Mouse (Mus musculus): ENCODE data around the gene Dock6. TPM values are rescaled to one million over a fixed set of nuclear protein-coding genes. Genes with fewer than 3 reads are reported as not detected.
A peak's percentile ranks its signal among the peaks of the same experiment; 100 is the strongest.
"Not testable (repeated sequence)": the region's sequence is repeated elsewhere in the genome, so short reads cannot be mapped to it uniquely, and the experiment has no call there.

The Dock6 gene
- polyA plus RNA-seq, 1 experiment from 2014 or later, result 46.3 TPM

DNA sequence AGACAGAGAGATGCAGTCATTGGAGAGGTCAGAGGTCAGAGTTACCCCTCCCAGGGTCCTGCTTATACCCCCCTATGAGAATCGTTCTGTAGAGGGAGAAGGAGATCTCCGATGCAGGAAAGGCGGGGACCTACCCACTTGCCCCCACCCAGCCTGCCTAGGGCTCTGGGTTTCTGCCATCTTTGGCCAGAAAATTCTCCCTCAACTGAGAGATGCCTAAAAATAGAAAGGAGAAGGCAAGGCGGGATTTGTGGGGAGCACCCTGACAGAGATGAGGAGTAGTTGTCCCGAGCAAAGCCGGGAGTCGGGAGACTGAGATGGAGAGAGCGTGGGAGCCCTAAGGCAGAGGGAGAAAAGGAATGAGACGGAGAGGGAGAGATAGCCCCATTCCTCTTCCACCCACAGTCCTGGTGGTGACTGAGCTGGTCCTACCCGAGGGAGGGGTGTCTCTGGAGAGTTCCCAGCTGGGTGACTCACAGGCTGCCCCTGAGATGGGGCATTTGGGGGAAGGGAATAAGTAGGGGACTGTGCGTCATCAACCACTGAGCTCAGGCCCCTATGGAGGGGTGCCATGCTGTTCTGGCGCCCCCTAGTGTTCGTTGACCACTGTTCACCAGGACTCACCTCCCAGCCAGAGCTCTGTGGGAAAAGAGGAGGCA is 48.3 kb downstream of the Dock6 start:
- H3K27me3 ChIP-seq, result no peaks in the 10 kb centered on the region
- no peak overlapping the region for H3K4me3 ChIP-seq (replicated peaks)
- peak overlapping the region; percentile 15; the same call in 1 of the 2 replicates for H3K27ac ChIP-seq
- H3K9ac ChIP-seq, result no peak overlapping the region
- H3K36me3 ChIP-seq, result peaks cover 40% of the 10 kb centered on the region
- peaks cover 23% of the 10 kb centered on the region for H3K4me1 ChIP-seq
- WGBS, result 41% methylated on average over 13 of the region's 13 CpGs
- ATAC-seq (replicated peaks; ENCODE audit: low FRiP score), result peak; percentile 85
- H3K9me3 ChIP-seq (replicated peaks), result no peaks in the 10 kb centered on the region
- no peak overlapping the region for H3K4me2 ChIP-seq

DNA sequence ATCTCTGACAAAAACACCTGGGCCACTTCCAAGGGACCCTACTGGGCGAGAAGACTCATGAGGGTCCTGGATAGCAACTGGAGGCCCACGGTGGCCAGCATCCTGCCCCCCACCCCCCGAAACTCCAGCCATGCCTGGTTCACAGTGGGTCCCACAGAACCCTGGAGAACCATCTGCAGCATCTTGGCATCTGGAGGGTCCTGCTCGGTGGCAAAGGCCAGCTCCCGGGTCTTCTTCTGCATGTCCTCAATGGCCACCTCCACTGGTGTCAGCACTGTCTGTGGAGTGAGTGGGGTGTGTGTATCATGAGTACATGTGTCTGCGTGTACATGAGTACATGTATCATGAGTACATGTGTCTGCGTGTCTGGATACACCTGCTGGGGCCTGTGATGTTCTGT is 50.8 kb downstream of the Dock6 start:
- H3K9ac ChIP-seq, result no peak overlapping the region
- H3K36me3 ChIP-seq, result peaks cover 35% of the 10 kb centered on the region
- H3K27ac ChIP-seq, result no peak overlapping the region
- no peaks in the 10 kb centered on the region for H3K27me3 ChIP-seq
- no peak overlapping the region for H3K4me3 ChIP-seq (replicated peaks)
- 92% methylated on average over 7 of the region's 7 CpGs for WGBS
- no peak overlapping the region for H3K4me2 ChIP-seq
- no peak for ATAC-seq (replicated peaks; ENCODE audit: low FRiP score)
- no peaks in the 10 kb centered on the region for H3K9me3 ChIP-seq (replicated peaks)
- H3K4me1 ChIP-seq, result peaks cover 32% of the 10 kb centered on the region

DNA sequence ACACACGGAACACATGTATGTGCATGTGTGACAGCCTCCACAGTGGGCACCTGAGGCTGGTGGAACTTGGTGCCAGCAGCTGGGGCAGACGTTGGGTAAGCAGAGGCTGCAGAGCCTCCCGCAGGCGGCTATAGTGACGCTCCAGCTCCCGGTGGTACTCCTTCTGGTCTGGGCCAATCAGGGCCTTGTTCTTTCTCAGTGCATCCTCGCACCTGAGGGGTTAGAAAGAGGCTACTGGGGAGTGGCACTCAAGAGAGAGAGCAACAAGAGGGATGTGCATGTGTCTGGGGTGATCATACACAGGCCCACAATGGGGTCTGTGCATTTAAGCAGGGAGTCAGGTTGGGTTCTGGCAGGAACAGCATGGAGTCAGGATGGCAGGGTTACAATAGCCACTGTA is 51.3 kb downstream of the Dock6 start:
- no peaks in the 10 kb centered on the region for H3K27me3 ChIP-seq
- no peak overlapping the region for H3K4me3 ChIP-seq (replicated peaks)
- ATAC-seq (replicated peaks; ENCODE audit: low FRiP score), result no peak
- H3K9ac ChIP-seq, result no peak overlapping the region
- peaks cover 35% of the 10 kb centered on the region for H3K36me3 ChIP-seq
- no peak overlapping the region for H3K27ac ChIP-seq
- peaks cover 32% of the 10 kb centered on the region for H3K4me1 ChIP-seq
- 80% methylated on average over 7 of the region's 7 CpGs for WGBS
- no peak overlapping the region for H3K4me2 ChIP-seq
- no peaks in the 10 kb centered on the region for H3K9me3 ChIP-seq (replicated peaks)

DNA sequence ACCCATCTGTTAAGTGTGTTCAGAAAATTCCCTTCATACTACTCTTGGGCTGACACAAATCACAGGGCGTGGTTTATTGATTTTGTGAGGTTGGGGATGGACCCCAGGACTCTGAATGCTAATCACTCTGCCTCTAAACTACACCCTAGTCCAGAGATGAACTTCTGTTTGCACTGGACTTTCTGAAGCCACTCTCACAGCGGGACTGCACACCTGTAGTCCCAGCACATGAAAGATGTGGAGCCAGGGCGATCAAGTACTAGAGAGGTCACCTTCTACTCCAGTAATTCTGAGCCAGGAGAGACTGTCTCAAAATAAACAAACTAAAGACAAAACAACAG is 53.5 kb downstream of the Dock6 start:
- Histone ChIP-seq H3K9ac (peak overlapping the region; percentile 76; the same call in 1 of the 2 replicates), H3K27ac (peak overlapping the region; percentile 96), H3K4me1 (peaks cover 43% of the 10 kb centered on the region)

DNA sequence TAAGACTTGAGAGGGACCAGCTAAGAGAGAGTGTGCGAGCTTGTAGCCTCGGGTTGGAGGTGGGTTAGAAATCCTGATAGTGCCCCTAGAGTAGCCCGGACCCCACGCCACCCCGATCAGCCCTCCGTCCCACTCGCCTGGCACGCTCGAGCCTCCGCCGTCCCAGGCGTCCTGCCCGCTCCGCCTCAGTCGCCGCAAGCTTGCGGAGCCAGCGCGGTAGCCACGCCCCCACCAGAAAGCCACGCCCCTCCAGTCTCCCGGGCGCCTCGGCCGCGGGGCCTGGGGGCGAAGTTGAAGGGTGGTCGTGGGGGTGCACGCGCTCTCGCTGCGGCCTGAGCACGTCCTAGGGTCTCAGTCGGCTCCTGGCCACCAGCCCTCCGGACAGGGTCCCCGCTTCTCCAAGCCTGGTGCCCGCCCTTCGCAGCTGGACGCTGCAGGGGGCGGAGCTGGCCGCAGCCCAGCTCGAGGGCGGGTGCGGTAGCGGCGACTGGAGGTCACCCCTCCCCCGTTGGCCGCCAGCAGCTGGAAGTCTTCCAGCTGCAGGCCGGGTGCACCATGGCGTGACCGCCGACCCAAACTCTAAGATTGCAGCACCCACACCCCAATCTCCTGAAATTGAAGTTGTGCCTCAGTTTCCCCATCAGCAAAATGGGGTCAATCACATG is 54.0 kb downstream of the Dock6 start, which contains the start of gene Kank2:
TSS of gene Kank2 (minus strand) at position 400 of the 665 bp plus-strand sequence.
- WGBS, result under 1% methylated on average over 52 of the region's 52 CpGs

More for the DNA sequence above, 53.5 kb downstream of the Dock6 start:
- ATAC-seq (replicated peaks; ENCODE audit: low FRiP score), result no peak
- Histone ChIP-seq H3K9me3 (replicated peaks) (no peaks in the 10 kb centered on the region), H3K4me2 (peak overlapping the region; percentile 64), H3K4me3 (replicated peaks) (peak overlapping the region; percentile 68), H3K27me3 (no peaks in the 10 kb centered on the region), H3K36me3 (peaks cover 53% of the 10 kb centered on the region)
- WGBS, result 48% methylated on average over 3 of the region's 3 CpGs

DNA sequence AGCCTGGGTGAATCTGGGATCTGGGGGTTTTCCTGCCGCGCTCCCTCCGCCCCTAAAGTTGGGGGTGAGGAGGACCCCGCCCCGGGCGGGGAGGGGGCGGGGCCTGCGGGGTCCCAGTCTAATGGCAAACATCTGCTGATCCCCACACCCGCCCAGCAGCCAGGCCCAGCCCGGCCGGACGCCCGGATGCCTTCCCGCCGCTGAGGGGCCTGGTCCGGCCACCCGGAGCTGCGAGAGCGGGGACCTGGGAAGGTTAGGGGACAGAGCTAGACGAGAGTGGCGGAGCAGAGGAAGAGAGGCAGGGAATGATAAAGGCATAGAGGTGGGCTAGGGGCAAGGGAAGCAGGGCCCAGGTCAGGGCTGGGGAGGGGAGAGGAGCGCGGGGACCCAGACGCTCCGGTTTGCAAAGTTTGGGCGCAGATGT is 54.5 kb downstream of the Dock6 start:
- peak overlapping the region; percentile 76 for H3K9ac ChIP-seq
- H3K27ac ChIP-seq, result peak overlapping the region; percentile 96
- ATAC-seq (replicated peaks; ENCODE audit: low FRiP score), result peak; percentile 73
- H3K4me1 ChIP-seq, result peaks cover 53% of the 10 kb centered on the region
- no peaks in the 10 kb centered on the region for H3K27me3 ChIP-seq
- H3K36me3 ChIP-seq, result peaks cover 57% of the 10 kb centered on the region
- 0% methylated on average over 25 of the region's 26 CpGs for whole genome bisulfite sequencing
- no peaks in the 10 kb centered on the region for H3K9me3 ChIP-seq (replicated peaks)
- peak overlapping the region; percentile 64 for H3K4me2 ChIP-seq
- peak overlapping the region; percentile 68 for H3K4me3 ChIP-seq (replicated peaks)

More for the DNA sequence above, 54.0 kb downstream of the Dock6 start, which contains the start of gene Kank2:
- no peaks in the 10 kb centered on the region for H3K9me3 ChIP-seq (replicated peaks)
- peaks cover 56% of the 10 kb centered on the region for H3K36me3 ChIP-seq
- peak within 1 kb of the TSS; percentile 76 for H3K9ac ChIP-seq
- peak within 1 kb of the TSS; percentile 96 for H3K27ac ChIP-seq
- ATAC-seq (replicated peaks; ENCODE audit: low FRiP score), result peak; percentile 87
- no peaks in the 10 kb centered on the region for H3K27me3 ChIP-seq
- peak within 1 kb of the TSS; percentile 64 for H3K4me2 ChIP-seq
- H3K4me3 ChIP-seq (replicated peaks), result peak within 1 kb of the TSS; percentile 68
- peaks cover 48% of the 10 kb centered on the region for H3K4me1 ChIP-seq

DNA sequence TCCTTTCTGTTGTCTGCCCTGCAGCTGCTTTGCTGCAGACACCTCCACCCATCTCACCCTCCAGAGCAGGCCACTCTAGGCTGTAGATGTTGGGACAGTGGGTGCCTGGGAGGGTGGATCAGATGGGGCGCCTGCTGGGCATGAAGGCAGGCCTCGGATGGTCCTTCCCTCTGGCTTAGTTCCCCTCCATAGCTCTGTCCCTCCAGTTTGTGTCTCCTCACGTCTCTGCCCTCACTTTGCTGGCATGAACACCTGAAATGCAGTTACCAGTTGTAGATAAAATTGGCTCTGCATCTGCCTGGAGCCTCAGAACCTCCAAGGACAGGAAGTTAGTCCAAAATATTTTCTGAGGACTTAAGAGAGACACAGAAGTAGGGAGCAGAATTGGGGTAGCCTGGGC is 55.5 kb downstream of the Dock6 start:
- Histone ChIP-seq H3K9ac (peak overlapping the region; percentile 76; the same call in 1 of the 2 replicates), H3K27me3 (no peaks in the 10 kb centered on the region), H3K4me2 (peak overlapping the region; percentile 64), H3K36me3 (peaks cover 55% of the 10 kb centered on the region), H3K4me3 (replicated peaks) (peak overlapping the region; percentile 68), H3K9me3 (replicated peaks) (no peaks in the 10 kb centered on the region), H3K4me1 (peaks cover 63% of the 10 kb centered on the region), H3K27ac (peak overlapping the region; percentile 96)
- WGBS, result 62% methylated on average over 3 of the region's 3 CpGs
- no peak for ATAC-seq (replicated peaks; ENCODE audit: low FRiP score)

DNA sequence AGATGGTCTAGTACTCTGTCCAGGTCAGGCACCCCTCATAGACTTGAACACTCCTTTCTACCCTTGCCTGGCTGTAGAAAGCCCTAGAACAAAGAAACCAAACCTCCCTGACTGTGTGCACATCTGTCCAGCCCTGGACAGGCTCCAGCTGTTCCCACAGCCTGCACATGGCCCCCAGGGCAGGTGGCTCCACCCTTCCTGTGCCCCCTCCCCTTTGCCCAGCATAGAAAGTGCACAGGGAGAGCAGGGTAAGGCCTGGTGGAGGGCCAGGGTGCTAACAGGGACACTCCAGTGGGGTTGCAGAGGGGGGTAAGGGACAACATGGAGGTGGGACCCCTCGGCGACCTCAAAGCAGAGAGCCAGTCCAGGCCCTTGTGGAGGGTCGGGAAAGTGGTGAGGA is 56.2 kb downstream of the Dock6 start:
- WGBS, result 25% methylated on average over 3 of the region's 3 CpGs
- ATAC-seq (replicated peaks; ENCODE audit: low FRiP score), result no peak
- H3K4me1 ChIP-seq, result peaks cover 70% of the 10 kb centered on the region
- H3K27ac ChIP-seq, result peak overlapping the region; percentile 96
- H3K9ac ChIP-seq, result peak overlapping the region; percentile 23
- peaks cover 55% of the 10 kb centered on the region for H3K36me3 ChIP-seq
- H3K9me3 ChIP-seq (replicated peaks), result no peaks in the 10 kb centered on the region
- peak overlapping the region; percentile 68 for H3K4me3 ChIP-seq (replicated peaks)
- no peaks in the 10 kb centered on the region for H3K27me3 ChIP-seq
- H3K4me2 ChIP-seq, result peak overlapping the region; percentile 64

DNA sequence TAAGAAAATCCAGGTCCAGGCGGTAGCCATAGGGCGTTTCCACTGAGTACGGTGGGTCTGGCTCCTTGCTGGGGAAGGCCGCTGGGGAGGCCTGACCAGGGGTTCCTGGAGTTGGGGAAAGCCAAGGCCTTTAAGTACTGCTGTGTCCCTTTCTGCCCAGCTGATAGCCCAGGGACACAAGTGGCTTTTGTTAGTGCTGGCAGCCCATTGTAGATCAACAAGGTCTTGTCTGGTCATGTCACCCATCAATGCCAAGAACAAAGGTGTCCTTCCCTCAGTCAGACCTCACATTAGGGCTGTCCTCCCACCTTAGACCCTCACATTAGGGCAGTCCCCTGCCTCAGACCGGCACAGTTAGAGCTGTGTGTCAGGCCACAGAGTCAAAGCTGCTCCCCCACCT is 56.9 kb downstream of the Dock6 start:
- Histone ChIP-seq H3K27ac (peak overlapping the region; percentile 96), H3K36me3 (peaks cover 53% of the 10 kb centered on the region), H3K4me1 (peaks cover 70% of the 10 kb centered on the region), H3K9me3 (replicated peaks) (no peaks in the 10 kb centered on the region), H3K9ac (no peak overlapping the region), H3K27me3 (no peaks in the 10 kb centered on the region), H3K4me3 (replicated peaks) (peak overlapping the region; percentile 68), H3K4me2 (peak overlapping the region; percentile 64)
- no peak for ATAC-seq (replicated peaks; ENCODE audit: low FRiP score)
- 79% methylated on average over 5 of the region's 5 CpGs for WGBS

DNA sequence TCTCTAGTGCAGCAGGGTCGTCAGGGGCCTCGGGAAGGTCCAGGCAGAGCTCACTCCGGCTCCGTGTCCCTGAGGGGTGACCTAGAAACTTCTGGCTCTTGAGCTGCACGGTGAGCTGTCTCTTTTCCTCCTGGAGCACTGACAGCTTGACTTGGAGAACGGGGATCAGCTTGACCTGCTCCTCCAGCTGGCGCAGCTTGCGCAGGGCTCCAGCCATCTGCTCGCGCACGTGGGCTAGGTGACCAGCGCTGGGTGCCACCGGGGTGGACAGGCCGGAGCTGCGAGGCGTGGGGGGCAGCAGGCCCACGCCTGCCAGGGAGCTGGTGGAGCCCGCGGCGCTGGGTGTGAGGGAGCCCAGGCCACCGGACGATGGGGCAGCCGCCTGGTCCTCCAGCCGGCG is 57.5 kb downstream of the Dock6 start:
- ATAC-seq (replicated peaks; ENCODE audit: low FRiP score), result no peak
- no peak overlapping the region for H3K27ac ChIP-seq
- WGBS, result 92% methylated on average over 25 of the region's 25 CpGs
- no peak overlapping the region for H3K9ac ChIP-seq
- no peaks in the 10 kb centered on the region for H3K9me3 ChIP-seq (replicated peaks)
- H3K4me2 ChIP-seq, result no peak overlapping the region
- no peak overlapping the region for H3K4me3 ChIP-seq (replicated peaks)
- H3K36me3 ChIP-seq, result peaks cover 55% of the 10 kb centered on the region
- H3K27me3 ChIP-seq, result no peaks in the 10 kb centered on the region
- H3K4me1 ChIP-seq, result peaks cover 73% of the 10 kb centered on the region

DNA sequence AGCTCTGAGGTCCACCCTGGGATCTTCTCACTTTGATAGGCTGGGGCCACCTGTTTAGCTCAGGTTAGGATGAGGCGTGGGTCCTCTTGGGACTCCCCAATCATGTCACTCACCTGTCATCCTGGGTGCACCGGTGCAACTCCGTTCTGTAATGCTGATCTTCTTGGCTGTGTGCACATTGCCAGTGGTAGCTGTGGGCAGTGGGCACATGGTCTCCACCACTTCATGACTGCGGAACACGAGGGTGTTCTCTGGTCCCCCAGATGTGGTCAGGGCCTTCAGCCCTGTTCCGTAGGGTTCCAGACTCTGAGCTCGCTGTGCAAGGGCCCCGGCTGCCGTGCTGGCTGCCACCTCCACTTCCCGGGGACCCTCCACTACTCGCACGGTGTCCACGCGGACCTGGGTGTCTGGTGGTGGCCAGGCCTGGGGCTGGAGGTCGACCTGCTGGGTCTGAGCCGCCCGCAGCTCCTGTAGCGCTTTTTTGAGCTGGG is 58.0 kb downstream of the Dock6 start:
- H3K4me3 ChIP-seq (replicated peaks), result no peak overlapping the region
- H3K36me3 ChIP-seq, result peaks cover 60% of the 10 kb centered on the region
- no peak overlapping the region for H3K9ac ChIP-seq
- 94% methylated on average over 18 of the region's 18 CpGs for WGBS
- no peak overlapping the region for H3K27ac ChIP-seq
- no peak overlapping the region for H3K4me2 ChIP-seq
- no peaks in the 10 kb centered on the region for H3K27me3 ChIP-seq
- ATAC-seq (replicated peaks; ENCODE audit: low FRiP score), result no peak
- no peaks in the 10 kb centered on the region for H3K9me3 ChIP-seq (replicated peaks)
- H3K4me1 ChIP-seq, result peaks cover 73% of the 10 kb centered on the region

DNA sequence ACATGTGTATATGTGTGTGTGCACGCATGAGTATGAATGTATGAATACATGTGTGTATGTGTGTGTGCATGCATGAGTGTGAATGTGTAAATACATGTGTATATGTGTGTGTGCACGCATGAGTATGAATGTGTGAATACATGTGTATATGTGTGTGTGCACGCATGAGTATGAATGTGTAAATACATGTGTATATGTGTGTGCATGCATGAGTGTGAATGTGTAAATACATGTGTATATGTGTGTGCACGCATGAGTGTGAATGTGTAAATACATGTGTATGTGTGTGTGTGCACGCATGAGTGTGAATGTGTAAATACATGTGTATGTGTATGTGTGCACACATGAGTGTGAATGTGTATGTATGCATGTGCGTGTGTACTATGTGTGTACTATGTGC is 58.9 kb downstream of the Dock6 start:
- H3K4me3 ChIP-seq (replicated peaks); H3K9ac ChIP-seq; H3K9me3 ChIP-seq (replicated peaks); H3K27ac ChIP-seq; ATAC-seq (replicated peaks; ENCODE audit: low FRiP score); H3K27me3 ChIP-seq; H3K4me2 ChIP-seq: not testable (repeated sequence)
- Histone ChIP-seq H3K36me3 (peaks cover 69% of the 10 kb centered on the region), H3K4me1 (peaks cover 64% of the 10 kb centered on the region)
- WGBS, result 95% methylated on average over 6 of the region's 6 CpGs

All from kidney, embryonic 15.5 days (tissue).